Mouse (Mus musculus): ENCODE measurements around the gene Klhdc8a. TPM values are rescaled to one million over a fixed set of nuclear protein-coding genes. Genes with fewer than 3 reads are reported as not detected.
A peak's percentile ranks its signal among the peaks of the same experiment; 100 is the strongest.

Gene Klhdc8a
- polyA plus RNA-seq, 1 experiment from 2014 or later: 0.33 TPM

DNA sequence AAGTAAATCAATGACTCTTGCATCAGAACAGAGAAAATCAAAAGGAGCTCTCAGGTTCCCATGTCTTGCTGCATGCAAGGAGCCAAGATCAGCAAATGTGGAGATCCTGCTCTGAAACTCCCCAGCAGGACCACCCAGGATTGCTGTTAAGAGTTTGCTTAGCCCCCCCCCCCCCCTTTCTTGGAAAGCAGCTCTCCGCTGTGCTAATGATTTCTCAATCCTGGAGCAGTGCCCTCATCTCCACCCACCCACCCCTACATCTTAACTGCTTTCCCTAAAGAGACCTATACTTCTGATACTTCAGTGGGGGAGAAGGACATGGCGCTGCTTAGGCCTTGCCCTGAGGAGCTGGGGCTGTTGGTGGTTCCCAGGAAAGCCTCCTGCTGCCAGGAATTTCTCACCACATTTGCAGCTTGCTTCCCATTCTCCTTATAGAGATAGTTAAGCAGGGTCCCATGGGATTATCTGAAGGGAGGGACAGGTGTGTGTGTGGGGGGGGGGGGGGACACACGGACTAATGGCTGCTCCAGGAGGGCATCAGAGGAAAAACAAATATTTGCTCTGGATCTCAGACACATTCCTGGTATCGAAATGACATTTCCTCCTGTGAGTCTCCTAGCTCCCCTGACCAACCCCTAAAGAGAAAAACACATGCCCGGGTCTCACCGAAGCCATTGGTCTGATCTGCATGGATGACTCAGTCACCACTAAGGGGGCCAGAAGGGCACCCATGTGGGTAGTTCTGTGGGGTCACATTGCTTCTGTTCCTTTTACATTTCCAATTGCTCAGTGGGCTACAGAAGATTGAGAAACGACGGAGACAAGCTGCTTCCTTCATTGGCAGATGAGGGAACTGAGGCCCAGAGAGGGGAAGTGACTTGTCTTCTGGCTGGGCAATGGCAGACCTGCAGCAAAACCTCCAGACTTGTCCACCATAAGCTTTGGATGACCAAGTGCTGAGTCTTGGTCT lies 19.8 kb downstream of the Klhdc8a start:
- Histone ChIP-seq H3K27ac (no peak overlapping the region; the same call in 1 of the 2 replicates), H3K9me3 (replicated peaks) (no peaks in the 10 kb centered on the region), H3K4me2 (peak overlapping the region; percentile 99; the same call in 1 of the 2 replicates), H3K4me1 (replicated peaks) (peaks cover 43% of the 10 kb centered on the region), H3K27me3 (peaks cover 9% of the 10 kb centered on the region; the same call in 1 of the 2 replicates), H3K9ac (no peak overlapping the region), H3K4me3 (no peak overlapping the region), H3K36me3 (no peaks in the 10 kb centered on the region)
- 49% methylated on average over 8 of the region's 8 CpGs for WGBS
- ATAC-seq (replicated peaks; ENCODE audit: insufficient number of reproducible peaks, insufficient read depth, low FRiP score, low read depth): no peak

DNA sequence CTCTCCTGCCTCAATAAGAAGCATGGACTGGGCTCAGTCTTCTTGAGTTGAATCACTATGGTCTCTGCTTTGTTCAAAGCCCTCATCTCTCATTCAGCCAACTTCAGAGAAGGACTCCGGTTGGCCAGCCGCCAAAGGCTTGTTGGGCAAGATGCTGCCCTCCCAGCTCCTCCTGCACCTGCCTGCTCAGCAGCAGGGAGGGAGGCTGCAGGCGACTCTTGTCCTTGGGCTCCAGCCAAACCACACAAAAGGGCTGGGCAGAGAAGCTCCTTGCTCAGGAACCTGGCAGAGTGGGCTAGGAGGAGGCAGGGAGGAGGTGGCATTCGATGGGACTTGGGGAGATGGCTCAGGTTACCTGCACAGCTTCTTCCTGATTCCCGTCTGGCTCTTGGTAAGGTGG lies 20.8 kb downstream of the Klhdc8a start:
- Histone ChIP-seq H3K4me1 (replicated peaks) (peaks cover 43% of the 10 kb centered on the region), H3K9me3 (replicated peaks) (no peaks in the 10 kb centered on the region), H3K27me3 (peaks cover 9% of the 10 kb centered on the region; the same call in 1 of the 2 replicates), H3K9ac (no peak overlapping the region), H3K4me2 (no peak overlapping the region), H3K4me3 (no peak overlapping the region), H3K36me3 (no peaks in the 10 kb centered on the region), H3K27ac (0 out of 2 replicates have a peak overlapping the region, but pooled peaks have one; percentile 3)
- WGBS: 44% methylated on average over 5 of the region's 5 CpGs
- no peak for ATAC-seq (replicated peaks; ENCODE audit: insufficient number of reproducible peaks, insufficient read depth, low FRiP score, low read depth)

DNA sequence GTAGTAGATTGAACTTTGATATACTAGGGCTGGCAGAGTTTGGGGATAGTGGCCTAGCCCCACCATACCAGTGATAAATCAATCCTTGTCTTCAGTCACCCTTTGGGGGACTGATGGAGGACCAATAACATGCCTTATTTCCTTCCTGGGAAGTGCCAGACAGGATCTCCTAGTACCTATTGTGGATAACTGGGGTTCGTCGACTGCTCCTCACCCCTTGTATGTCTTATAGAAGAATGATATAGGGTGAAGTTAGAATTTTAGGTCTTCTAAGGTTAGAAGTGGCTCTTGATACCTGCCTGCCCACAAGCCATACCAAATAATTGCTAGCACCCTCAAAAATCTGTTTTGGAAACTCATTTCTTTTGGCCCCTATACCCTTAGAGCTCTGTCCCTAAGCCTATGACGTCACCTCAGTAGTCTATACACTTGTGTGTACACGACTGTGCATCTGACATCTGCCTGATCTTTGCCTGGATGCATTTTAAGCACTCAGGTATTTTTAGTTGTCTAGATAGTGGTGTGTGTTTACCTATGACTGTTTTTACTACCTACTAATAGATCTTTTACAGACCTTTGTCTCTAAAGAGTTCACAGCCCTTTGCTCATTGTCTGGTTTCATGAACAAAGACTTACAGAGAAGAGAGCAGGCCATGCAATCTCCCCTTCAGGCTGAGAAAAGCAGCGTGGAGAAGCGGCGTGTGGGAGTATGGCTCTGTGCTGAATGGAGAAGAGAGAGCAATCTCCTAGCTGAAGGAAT lies 23.6 kb downstream of the Klhdc8a start:
- H3K36me3 ChIP-seq: no peaks in the 10 kb centered on the region
- no peak for ATAC-seq (replicated peaks; ENCODE audit: insufficient number of reproducible peaks, insufficient read depth, low FRiP score, low read depth)
- no peak overlapping the region for H3K4me3 ChIP-seq
- no peak overlapping the region for H3K27ac ChIP-seq
- H3K27me3 ChIP-seq: 0 out of 2 replicates have a peak, but pooled peaks cover 5% of the 10 kb centered on the region
- WGBS: 65% methylated on average over 7 of the region's 7 CpGs
- H3K4me1 ChIP-seq (replicated peaks): peaks cover 31% of the 10 kb centered on the region
- H3K4me2 ChIP-seq: no peak overlapping the region
- H3K9me3 ChIP-seq (replicated peaks): no peaks in the 10 kb centered on the region
- H3K9ac ChIP-seq: 0 out of 2 replicates have a peak overlapping the region, but pooled peaks have one; percentile 13

DNA sequence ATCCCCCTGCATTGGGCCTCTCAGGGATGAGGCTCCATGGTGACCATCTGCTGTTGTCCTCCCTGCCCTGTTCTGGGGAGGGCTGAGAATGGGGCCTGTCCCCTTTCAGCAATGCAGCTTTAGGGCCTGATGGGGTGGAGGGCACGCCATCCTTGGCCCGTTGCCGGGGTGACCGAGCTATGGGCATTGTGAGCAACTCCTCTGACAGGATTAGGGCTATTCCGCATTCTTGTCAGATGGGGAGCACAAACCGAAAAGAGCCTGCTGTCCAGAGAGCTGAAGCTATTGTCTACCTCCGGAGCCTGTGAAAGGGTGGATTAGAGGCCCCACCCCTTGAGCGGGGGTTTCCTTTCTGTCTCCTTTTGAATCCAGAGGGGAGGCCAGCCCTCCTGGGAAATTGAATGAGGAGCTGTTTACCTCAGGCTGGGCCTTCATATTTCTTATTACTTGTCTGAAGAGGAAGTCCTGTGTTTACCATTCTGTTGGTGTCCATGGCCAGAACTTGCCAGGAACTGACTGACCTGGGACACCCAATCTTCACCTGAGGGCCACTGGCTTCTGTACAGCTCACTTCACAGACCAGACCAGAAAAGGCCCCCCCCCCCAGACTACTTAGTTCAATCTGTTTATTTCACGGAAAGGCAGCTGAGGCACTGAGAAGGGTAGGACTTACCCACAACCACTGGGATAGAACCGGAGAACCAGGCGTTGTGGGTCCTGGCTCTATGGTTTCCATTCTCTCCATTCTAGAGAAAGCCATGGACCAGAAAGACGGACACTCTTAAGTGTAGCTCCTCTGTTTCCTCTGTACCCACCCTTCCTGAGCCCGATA lies 24.5 kb downstream of the Klhdc8a start:
- no peaks in the 10 kb centered on the region for H3K36me3 ChIP-seq
- no peak overlapping the region for H3K27ac ChIP-seq
- no peaks in the 10 kb centered on the region for H3K27me3 ChIP-seq
- 41% methylated on average over 13 of the region's 13 CpGs for WGBS
- H3K9me3 ChIP-seq (replicated peaks): no peaks in the 10 kb centered on the region
- H3K4me2 ChIP-seq: no peak overlapping the region
- peaks cover 31% of the 10 kb centered on the region for H3K4me1 ChIP-seq (replicated peaks)
- H3K4me3 ChIP-seq: no peak overlapping the region
- no peak for ATAC-seq (replicated peaks; ENCODE audit: insufficient number of reproducible peaks, insufficient read depth, low FRiP score, low read depth)
- H3K9ac ChIP-seq: 0 out of 2 replicates have a peak overlapping the region, but pooled peaks have one; percentile 13

DNA sequence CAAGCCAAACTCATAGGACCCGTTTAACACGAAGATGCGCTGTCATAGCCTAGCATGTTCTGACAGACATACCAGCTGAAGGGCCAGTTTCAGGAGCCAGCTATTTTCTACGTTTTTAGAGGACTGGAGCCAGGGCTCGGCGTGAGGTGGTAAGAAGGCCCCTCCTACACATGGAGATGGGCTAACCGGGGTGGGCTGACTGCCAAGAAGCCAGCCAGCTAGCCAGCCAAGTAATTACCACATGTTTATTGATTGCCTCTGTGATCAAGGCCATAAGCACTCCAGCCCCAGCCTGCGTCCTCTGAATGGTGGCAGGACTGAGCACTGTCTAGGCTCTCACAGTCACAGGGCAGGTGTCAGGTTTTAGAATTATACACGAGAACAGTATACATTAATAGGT lies 28.4 kb downstream of the Klhdc8a start:
- ATAC-seq (replicated peaks; ENCODE audit: insufficient number of reproducible peaks, insufficient read depth, low FRiP score, low read depth): no peak
- Histone ChIP-seq H3K9ac (no peak overlapping the region), H3K9me3 (replicated peaks) (no peaks in the 10 kb centered on the region), H3K27me3 (0 out of 2 replicates have a peak, but pooled peaks cover 2% of the 10 kb centered on the region), H3K36me3 (no peaks in the 10 kb centered on the region), H3K4me2 (no peak overlapping the region), H3K4me1 (replicated peaks) (peaks cover 13% of the 10 kb centered on the region), H3K4me3 (no peak overlapping the region), H3K27ac (no peak overlapping the region)
- 55% methylated on average over 9 of the region's 9 CpGs for WGBS

DNA sequence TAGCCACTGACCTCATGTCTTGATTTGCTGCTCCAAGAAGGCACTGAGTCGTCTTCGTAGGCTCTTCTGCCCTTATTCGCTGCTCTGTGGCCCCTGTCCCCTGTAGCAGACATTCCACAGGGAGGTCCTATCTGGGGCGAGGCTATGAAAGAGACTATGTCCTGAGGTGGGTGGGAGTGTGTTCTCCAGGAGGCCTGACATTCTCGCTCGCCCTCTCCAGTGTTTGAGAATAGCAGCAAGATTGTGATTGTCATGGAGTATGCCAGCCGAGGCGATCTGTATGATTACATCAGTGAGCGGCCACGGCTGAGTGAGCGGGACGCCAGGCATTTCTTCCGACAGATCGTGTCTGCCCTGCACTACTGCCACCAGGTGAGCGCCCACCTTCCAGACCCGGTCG lies 29.1 kb downstream of the Klhdc8a start:
- Histone ChIP-seq H3K36me3 (no peaks in the 10 kb centered on the region), H3K27ac (no peak overlapping the region), H3K27me3 (0 out of 2 replicates have a peak, but pooled peaks cover 2% of the 10 kb centered on the region), H3K4me3 (no peak overlapping the region), H3K9me3 (replicated peaks) (no peaks in the 10 kb centered on the region), H3K9ac (no peak overlapping the region), H3K4me2 (no peak overlapping the region), H3K4me1 (replicated peaks) (peaks cover 10% of the 10 kb centered on the region)
- 53% methylated on average over 17 of the region's 17 CpGs for WGBS
- ATAC-seq (replicated peaks; ENCODE audit: insufficient number of reproducible peaks, insufficient read depth, low FRiP score, low read depth): no peak

DNA sequence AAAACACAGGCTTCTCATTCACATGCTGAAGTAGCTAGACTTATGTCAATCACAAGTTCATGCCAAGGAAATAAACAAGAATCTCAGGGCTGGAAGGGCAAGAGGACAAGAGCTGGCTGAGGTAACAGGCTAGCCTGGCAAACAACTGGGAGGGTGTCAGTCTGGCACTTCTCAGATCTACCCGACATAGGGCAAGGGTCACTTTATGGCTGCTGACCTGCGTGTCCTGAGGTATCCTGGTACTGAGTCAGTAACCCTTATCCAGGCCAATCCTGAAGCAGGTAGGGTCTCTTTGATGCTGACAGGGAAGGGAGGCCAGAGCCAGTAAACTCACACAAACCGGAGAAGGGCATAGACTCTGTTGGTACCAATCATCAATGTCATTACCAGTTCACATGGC lies 30.1 kb downstream of the Klhdc8a start:
- no peak for ATAC-seq (replicated peaks; ENCODE audit: insufficient number of reproducible peaks, insufficient read depth, low FRiP score, low read depth)
- Histone ChIP-seq H3K4me1 (replicated peaks) (peaks cover 11% of the 10 kb centered on the region), H3K4me2 (no peak overlapping the region), H3K9ac (no peak overlapping the region), H3K4me3 (no peak overlapping the region), H3K27me3 (0 out of 2 replicates have a peak, but pooled peaks cover 2% of the 10 kb centered on the region), H3K9me3 (replicated peaks) (no peaks in the 10 kb centered on the region), H3K27ac (no peak overlapping the region), H3K36me3 (no peaks in the 10 kb centered on the region)
- WGBS: 83% methylated on average over 3 of the region's 3 CpGs

DNA sequence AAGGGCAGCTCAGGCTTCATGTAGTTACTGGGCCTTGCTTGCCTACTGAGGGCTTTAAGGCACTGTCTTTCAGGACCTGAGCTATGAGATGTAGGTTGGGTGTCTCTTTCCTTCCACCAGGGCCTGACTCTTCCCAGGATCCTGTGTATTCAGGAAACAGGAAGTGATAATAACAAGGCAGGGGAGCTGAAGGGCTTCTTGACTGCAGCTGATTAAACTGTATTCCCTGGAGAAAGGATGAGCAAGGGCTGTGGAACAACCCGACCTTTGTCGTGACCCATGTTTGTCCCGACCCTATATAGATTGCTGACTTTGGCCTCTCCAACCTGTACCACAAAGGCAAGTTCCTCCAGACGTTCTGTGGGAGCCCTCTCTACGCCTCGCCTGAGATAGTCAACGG lies 31.2 kb downstream of the Klhdc8a start:
- 76% methylated on average over 7 of the region's 7 CpGs for WGBS

DNA sequence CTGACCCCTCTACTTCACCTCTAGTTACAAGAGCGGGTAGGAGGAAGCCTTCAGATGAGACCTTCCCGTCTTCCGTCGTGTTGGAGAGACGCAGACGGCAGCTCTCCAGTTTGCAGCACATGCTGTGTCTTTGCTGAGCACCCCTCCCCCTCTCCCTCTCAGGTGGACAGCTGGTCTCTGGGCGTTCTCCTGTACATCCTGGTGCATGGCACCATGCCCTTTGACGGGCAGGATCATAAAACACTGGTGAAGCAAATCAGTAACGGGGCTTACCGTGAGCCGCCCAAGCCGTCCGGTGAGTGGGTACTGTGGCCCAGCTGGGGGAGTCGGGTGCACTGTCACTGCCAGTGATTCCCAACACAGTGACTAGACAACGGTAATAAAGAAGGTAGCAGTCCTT lies 32.0 kb downstream of the Klhdc8a start:
- H3K9ac ChIP-seq: no peak overlapping the region
- 86% methylated on average over 15 of the region's 15 CpGs for WGBS
- H3K36me3 ChIP-seq: no peaks in the 10 kb centered on the region
- H3K27ac ChIP-seq: no peak overlapping the region
- H3K4me3 ChIP-seq: no peak overlapping the region
- peaks cover 29% of the 10 kb centered on the region for H3K4me1 ChIP-seq (replicated peaks)
- H3K4me2 ChIP-seq: no peak overlapping the region
- ATAC-seq (replicated peaks; ENCODE audit: insufficient number of reproducible peaks, insufficient read depth, low FRiP score, low read depth): no peak
- H3K9me3 ChIP-seq (replicated peaks): no peaks in the 10 kb centered on the region
- H3K27me3 ChIP-seq: 0 out of 2 replicates have a peak, but pooled peaks cover 2% of the 10 kb centered on the region

More for the DNA sequence above, 31.2 kb downstream of the Klhdc8a start:
- H3K4me1 ChIP-seq (replicated peaks): peaks cover 21% of the 10 kb centered on the region
- no peak overlapping the region for H3K9ac ChIP-seq
- H3K9me3 ChIP-seq (replicated peaks): no peaks in the 10 kb centered on the region
- H3K27ac ChIP-seq: no peak overlapping the region
- H3K27me3 ChIP-seq: 0 out of 2 replicates have a peak, but pooled peaks cover 2% of the 10 kb centered on the region
- no peaks in the 10 kb centered on the region for H3K36me3 ChIP-seq
- no peak overlapping the region for H3K4me2 ChIP-seq
- no peak for ATAC-seq (replicated peaks; ENCODE audit: insufficient number of reproducible peaks, insufficient read depth, low FRiP score, low read depth)
- H3K4me3 ChIP-seq: no peak overlapping the region

DNA sequence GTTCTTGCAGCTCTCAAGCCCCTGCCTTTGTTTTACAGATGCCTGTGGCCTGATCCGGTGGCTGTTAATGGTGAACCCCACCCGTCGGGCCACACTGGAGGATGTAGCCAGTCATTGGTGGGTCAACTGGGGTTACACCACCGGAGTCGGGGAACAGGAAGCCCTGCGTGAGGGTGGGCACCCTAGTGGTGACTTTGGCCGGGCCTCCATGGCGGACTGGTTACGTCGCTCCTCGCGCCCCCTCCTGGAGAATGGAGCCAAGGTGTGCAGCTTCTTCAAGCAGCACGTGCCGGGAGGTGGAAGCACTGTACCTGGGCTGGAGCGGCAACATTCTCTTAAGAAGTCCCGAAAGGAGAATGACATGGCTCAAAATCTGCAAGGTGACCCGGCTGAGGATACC lies 32.9 kb downstream of the Klhdc8a start:
- Histone ChIP-seq H3K4me2 (no peak overlapping the region), H3K27ac (no peak overlapping the region), H3K4me1 (replicated peaks) (peaks cover 34% of the 10 kb centered on the region), H3K9ac (no peak overlapping the region), H3K36me3 (no peaks in the 10 kb centered on the region), H3K27me3 (0 out of 2 replicates have a peak, but pooled peaks cover 2% of the 10 kb centered on the region), H3K9me3 (replicated peaks) (no peaks in the 10 kb centered on the region), H3K4me3 (no peak overlapping the region)
- ATAC-seq (replicated peaks; ENCODE audit: insufficient number of reproducible peaks, insufficient read depth, low FRiP score, low read depth): no peak
- 86% methylated on average over 17 of the region's 17 CpGs for WGBS

All from heart, embryonic 15.5 days (tissue).